Mouse (Mus musculus) neural tube, embryonic 11.5 days (tissue): ENCODE measurements around the gene Mdfi. TPM values are rescaled to one million over a fixed set of nuclear protein-coding genes. Genes with fewer than 3 reads are reported as not detected.
A peak's percentile ranks its signal among the peaks of the same experiment; 100 is the strongest.

Source experiments
- ATAC-seq: fragments of 200-750 bp; cut with Nextera tagmentation; 2 replicates; pipeline ENCODE4 v1.8.0; 2017; ENCODE audit warnings: moderate number of reproducible peaks, mild to moderate bottlenecking, moderate TSS enrichment, moderate library complexity; ENCODE audit not compliant: insufficient read depth, low FRiP score, low TSS enrichment
- DNase-seq: peaks from one replicate; pipeline ENCODE4 v3.0.0-alpha.2; 2015; ENCODE audit warnings: low spot score
- H3K27ac ChIP-seq: fragments of 300-500 bp; sonication (generic); 2 replicates; pipeline ENCODE4 v1.5.1; 2014; ENCODE audit warnings: low read depth, mild to moderate bottlenecking, low read length
- H3K27me3 ChIP-seq: fragments of 300-500 bp; sonication (generic); 2 replicates; pipeline ENCODE4 v1.6.1; 2014; ENCODE audit warnings: mild to moderate bottlenecking, low read length, mixed read lengths; ENCODE audit not compliant: control insufficient read depth, insufficient read depth
- H3K36me3 ChIP-seq: fragments of 300-500 bp; sonication (generic); 2 replicates; pipeline ENCODE4 v1.6.1; 2014; ENCODE audit warnings: mild to moderate bottlenecking, low read length, moderate library complexity, mixed read lengths; ENCODE audit not compliant: control insufficient read depth, insufficient read depth
- H3K4me1 ChIP-seq: fragments of 300-500 bp; sonication (generic); 2 replicates; pipeline ENCODE4 v1.6.1; 2014; ENCODE audit warnings: low read length, mixed read lengths; ENCODE audit not compliant: control insufficient read depth, insufficient read depth
- H3K4me2 ChIP-seq: fragments of 300-500 bp; sonication (generic); 2 replicates; pipeline ENCODE4 v1.6.1; 2014; ENCODE audit warnings: low read depth, mild to moderate bottlenecking, moderate library complexity
- H3K4me3 ChIP-seq: fragments of 300-500 bp; sonication (generic); 2 replicates; pipeline ENCODE4 v1.5.1; 2014; ENCODE audit warnings: low read depth, low read length
- H3K9ac ChIP-seq: fragments of 300-500 bp; sonication (generic); 2 replicates; pipeline ENCODE4 v1.6.1; 2014; ENCODE audit warnings: mild to moderate bottlenecking, low read length
- H3K9me3 ChIP-seq: fragments of 300-500 bp; sonication (generic); 2 replicates; pipeline ENCODE4 v1.6.1; 2016; ENCODE audit warnings: low read length; ENCODE audit not compliant: control insufficient read depth
- WGBS: fragments of 180-500 bp; shearing (Covaris S2); extraction: QIAGEN DNeasy Blood & Tissue Kit; methylation state at CpG from one replicate; pipeline ENCODE4 v1.1.7; 2014; 5-methylcytosine and 5-hydroxymethylcytosine counted together
- polyA plus RNA-seq: library from polyadenylated mRNA; unstranded; fragments of >200 nt; fragmentation: Nextera tagmentation; extraction: Ambion mirVana; gene quantifications from 2 replicates; pipeline ENCODE4 v1.2.1, GENCODE M21; 2014

The Mdfi gene
- polyA plus RNA-seq, 1 experiment from 2014 or later, result 43.4 TPM

DNA sequence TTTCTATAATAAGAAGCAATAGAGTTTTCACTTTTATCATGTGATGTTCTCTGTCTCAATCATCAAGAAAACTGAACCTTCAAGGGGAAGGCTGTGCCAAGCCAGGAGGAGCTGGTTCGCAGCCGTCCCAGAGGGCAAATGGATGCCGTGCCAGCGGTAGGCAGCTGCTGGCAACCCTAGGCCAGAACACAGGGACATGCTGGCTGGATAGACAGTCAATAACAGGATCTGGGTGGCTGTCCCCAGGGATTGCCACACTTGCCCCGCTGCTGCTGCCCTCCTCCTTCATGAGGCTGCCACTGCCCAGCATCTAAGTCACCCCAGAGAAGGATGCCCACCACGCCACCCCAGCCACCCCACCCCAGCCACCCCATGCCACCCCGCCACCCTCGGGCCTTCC is 7.0 kb upstream of the Mdfi start:
- ATAC-seq (no peak), DNase-seq (no peak)
- Histone ChIP-seq H3K27me3 (no peaks in the 10 kb centered on the region), H3K36me3 (no peaks in the 10 kb centered on the region), H3K4me2 (no peak overlapping the region), H3K9me3 (no peaks in the 10 kb centered on the region), H3K4me1 (no peaks in the 10 kb centered on the region), H3K27ac (no peak overlapping the region), H3K9ac (no peak overlapping the region), H3K4me3 (no peak overlapping the region)
- WGBS, result 90% methylated on average over 8 of the region's 8 CpGs

DNA sequence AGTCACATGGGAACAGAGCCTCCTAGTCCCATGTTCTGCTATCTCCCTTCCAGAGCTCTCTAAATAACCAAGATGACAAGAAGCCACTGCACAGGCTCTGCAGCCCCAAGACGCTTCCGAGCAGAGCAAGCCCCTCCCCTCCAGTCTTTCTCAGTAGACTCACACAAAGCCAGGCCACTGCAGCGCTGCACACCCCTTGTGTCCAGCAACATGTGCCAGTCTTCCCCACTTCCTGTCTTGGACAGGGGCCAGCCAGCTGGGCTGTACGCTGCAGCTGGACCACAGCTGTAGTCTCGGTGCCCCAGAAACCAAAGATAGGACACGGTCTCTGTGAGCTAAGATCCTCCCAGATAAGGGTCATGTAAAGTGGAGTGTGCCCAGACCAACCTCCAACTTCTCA is 3.3 kb upstream of the Mdfi start:
- DNase-seq (no peak), ATAC-seq (no peak)
- Histone ChIP-seq H3K27ac (no peak overlapping the region), H3K4me3 (no peak overlapping the region), H3K27me3 (peaks cover 22% of the 10 kb centered on the region), H3K4me2 (no peak overlapping the region), H3K9me3 (no peaks in the 10 kb centered on the region), H3K36me3 (no peaks in the 10 kb centered on the region), H3K9ac (no peak overlapping the region), H3K4me1 (peaks cover 4% of the 10 kb centered on the region)
- 67% methylated on average over 6 of the region's 6 CpGs for WGBS

DNA sequence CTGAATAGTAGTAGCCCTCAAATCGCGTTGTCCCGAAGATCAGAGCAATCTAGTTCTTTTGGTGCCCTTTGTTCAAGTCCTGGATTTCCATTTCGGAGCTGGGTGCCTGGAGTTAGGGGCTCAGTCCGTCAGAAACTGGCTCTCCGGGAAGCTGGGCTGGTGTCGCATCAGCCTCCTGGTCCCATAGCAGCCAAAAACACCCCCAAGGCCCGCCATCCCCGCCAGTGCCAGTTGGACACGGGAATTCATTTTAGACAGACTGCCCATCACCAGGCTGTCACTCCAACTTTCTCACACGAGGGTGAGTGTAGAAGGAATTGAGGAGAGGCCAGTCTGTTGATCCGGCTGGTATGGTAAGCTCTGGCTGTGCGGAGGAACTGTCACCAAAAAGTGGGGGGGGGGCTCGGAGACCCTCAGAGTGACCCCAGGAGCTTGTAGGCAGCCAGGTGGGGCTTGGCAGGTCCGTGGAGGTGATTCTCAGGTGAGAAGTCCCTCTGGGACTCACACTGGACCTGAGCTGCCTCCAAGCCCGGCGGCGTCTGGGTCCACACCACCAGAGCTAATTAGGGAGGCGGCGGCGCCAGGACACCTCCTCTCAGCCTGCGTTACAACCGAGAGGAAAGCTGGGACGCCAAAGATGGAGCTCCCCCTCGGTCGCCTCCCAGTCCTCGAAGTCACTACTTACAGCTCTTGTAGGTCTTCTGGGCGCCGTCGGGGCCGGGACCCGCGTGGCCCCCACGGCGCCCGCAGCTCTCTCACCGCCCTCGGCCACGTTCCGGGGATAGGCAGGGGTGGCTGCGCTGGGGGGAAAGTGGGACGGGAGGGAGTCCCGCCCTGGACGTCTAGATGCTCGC is 636 bp downstream of the Mdfi start:
- ATAC-seq (no peak), DNase-seq (peak; percentile 36)
- Histone ChIP-seq H3K4me3 (peak overlapping the region; percentile 70), H3K4me2 (peak overlapping the region; percentile 95), H3K36me3 (no peaks in the 10 kb centered on the region), H3K27me3 (peaks cover 22% of the 10 kb centered on the region), H3K4me1 (peaks cover 11% of the 10 kb centered on the region), H3K9me3 (no peaks in the 10 kb centered on the region), H3K9ac (peak overlapping the region; percentile 69), H3K27ac (0 out of 2 replicates have a peak overlapping the region, but pooled peaks have one; percentile 8)
- under 1% methylated on average over 45 of the region's 45 CpGs for WGBS

DNA sequence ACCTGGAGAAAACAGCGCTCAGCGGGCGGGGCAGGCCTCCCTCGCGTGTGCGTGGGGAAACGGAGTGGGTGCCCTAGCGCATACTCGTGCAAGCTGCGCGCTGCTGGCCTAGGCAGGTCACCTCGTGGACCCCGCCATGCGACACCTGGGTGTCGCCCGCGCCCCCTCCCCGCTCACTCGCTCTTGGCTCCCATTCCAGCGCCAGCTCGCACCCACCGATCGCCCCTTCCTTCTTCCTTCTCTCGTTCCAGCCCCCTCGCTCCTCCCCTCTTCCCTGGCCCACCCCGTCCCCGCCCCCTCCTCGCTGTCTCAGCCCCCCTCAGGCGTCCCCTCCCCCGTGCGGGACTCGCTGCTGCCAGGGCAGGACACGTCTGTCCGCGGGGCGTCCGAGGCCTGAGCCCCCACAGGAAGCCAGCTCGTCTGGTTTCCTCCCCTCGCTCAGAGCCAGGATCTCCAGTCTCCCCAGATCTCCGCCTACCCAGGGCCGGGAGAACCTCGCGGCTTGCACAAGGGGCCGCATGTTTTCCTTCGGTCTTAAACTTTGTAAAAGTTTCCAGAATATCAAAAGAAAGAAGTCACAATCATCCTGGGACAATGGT is 1.4 kb downstream of the Mdfi start:
- Histone ChIP-seq H3K4me3 (peak overlapping the region; percentile 70), H3K9me3 (no peaks in the 10 kb centered on the region), H3K9ac (peak overlapping the region; percentile 69), H3K27me3 (peaks cover 22% of the 10 kb centered on the region), H3K4me1 (peaks cover 11% of the 10 kb centered on the region), H3K27ac (no peak overlapping the region), H3K36me3 (no peaks in the 10 kb centered on the region), H3K4me2 (peak overlapping the region; percentile 95)
- WGBS, result under 1% methylated on average over 39 of the region's 45 CpGs
- ATAC-seq (peak; percentile 54), DNase-seq (peak; percentile 75)

DNA sequence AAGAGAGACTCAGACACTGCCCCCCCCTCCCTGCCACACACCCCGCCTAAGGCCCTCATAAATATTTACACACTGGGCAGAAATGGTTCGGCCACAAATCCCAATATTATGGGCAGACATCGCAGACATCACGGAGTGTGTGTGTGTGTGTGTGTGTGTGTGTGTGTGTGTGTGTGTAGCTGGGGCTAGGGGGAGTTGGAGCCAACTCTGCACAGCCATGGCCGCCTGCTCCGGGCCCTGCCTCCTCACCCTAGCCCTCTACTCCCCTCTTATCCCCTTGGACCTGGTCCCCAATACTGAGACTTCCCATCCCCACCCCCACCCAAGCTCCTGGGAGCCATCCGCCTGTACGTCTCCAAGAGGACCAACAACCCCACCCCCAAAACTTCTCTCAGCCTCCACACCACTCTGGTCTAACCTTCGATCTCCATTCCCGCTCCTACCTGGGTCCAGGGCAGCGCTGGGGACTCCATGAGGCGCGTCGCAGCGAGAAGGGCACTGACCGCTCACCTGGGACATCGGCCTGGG is 1.9 kb downstream of the Mdfi start:
- WGBS, result 2% methylated on average over 17 of the region's 17 CpGs
- Histone ChIP-seq H3K27me3 (peaks cover 22% of the 10 kb centered on the region), H3K36me3 (no peaks in the 10 kb centered on the region), H3K4me3 (peak overlapping the region; percentile 70), H3K9ac (peak overlapping the region; percentile 69), H3K4me2 (peak overlapping the region; percentile 95), H3K9me3 (no peaks in the 10 kb centered on the region), H3K27ac (no peak overlapping the region), H3K4me1 (peaks cover 11% of the 10 kb centered on the region)
- peak; percentile 37 for DNase-seq
- ATAC-seq, result peak; percentile 36

GRCm38 (mm10) chr17:47831772-47832171 is 2.7 kb downstream of the Mdfi start:
- no peak for ATAC-seq
- WGBS, result 33% methylated on average over 5 of the region's 5 CpGs
- no peak for DNase-seq
- Histone ChIP-seq H3K4me1 (peaks cover 11% of the 10 kb centered on the region), H3K36me3 (no peaks in the 10 kb centered on the region), H3K4me2 (peak overlapping the region; percentile 95), H3K27ac (0 out of 2 replicates have a peak overlapping the region, but pooled peaks have one; percentile 40), H3K27me3 (peaks cover 22% of the 10 kb centered on the region), H3K9ac (peak overlapping the region; percentile 69), H3K9me3 (no peaks in the 10 kb centered on the region; the same call in 1 of the 2 replicates), H3K4me3 (peak overlapping the region; percentile 70)

GRCm38 (mm10) chr17:47831161-47831560 is 3.3 kb downstream of the Mdfi start:
- Histone ChIP-seq H3K4me1 (peaks cover 11% of the 10 kb centered on the region), H3K9me3 (no peaks in the 10 kb centered on the region; the same call in 1 of the 2 replicates), H3K9ac (no peak overlapping the region; the same call in 1 of the 2 replicates), H3K4me3 (peak overlapping the region; percentile 70), H3K27me3 (peaks cover 22% of the 10 kb centered on the region), H3K36me3 (no peaks in the 10 kb centered on the region), H3K27ac (0 out of 2 replicates have a peak overlapping the region, but pooled peaks have one; percentile 15), H3K4me2 (peak overlapping the region; percentile 95)
- ATAC-seq (no peak), DNase-seq (peak; percentile 50)
- 3% methylated on average over 9 of the region's 9 CpGs for WGBS

DNA sequence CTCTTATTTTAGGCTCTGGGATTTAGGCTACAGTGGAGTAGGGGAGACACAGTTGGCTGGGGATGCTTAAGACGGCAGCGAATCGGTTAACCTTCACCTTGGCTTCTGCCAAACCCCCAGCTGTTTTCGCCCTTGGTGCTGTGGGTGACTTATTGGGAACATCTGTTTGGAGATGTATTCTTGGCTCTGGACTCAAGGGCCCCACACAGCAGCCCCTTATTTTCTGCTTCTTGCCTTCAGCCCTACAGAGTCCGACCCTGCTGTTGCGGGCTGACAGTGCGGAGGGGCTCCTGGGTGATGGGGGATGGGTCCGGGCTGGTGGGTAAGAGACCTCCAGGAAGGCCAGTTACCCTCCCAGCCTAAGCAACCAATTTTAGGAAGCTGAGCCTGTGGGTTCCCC is 13.2 kb downstream of the Mdfi start:
- no peak overlapping the region for H3K27ac ChIP-seq
- 73% methylated on average over 8 of the region's 8 CpGs for WGBS
- no peak for DNase-seq

More for the DNA sequence above, 13.2 kb downstream of the Mdfi start:
- no peaks in the 10 kb centered on the region for H3K9me3 ChIP-seq
- no peak for ATAC-seq
- no peak overlapping the region for H3K9ac ChIP-seq
- peaks cover 2% of the 10 kb centered on the region for H3K36me3 ChIP-seq
- H3K4me1 ChIP-seq, result peaks cover under 1% of the 10 kb centered on the region; the same call in 1 of the 2 replicates
- no peak overlapping the region for H3K4me2 ChIP-seq
- H3K27me3 ChIP-seq, result no peaks in the 10 kb centered on the region
- H3K4me3 ChIP-seq, result no peak overlapping the region
